Mouse (Mus musculus): ENCODE data around the gene Synrg. TPM values are rescaled to one million over a fixed set of nuclear protein-coding genes. Genes with fewer than 3 reads are reported as not detected.

Synrg gene
- total RNA-seq, 2 experiments from 2014 or later, result 12.0 to 23.2 TPM

- ATAC-seq (replicated peaks; ENCODE audit: poor library complexity, severe bottlenecking), result no peak
These were observed 15.8 kb downstream of the Synrg start for GRCm38 (mm10) chr11:83979992-83980391.

- ATAC-seq (replicated peaks; ENCODE audit: poor library complexity, severe bottlenecking), result no peak
These were observed 17.1 kb downstream of the Synrg start for GRCm38 (mm10) chr11:83981338-83981737.

- ATAC-seq (replicated peaks; ENCODE audit: poor library complexity, severe bottlenecking), result no peak
These were observed 27.5 kb downstream of the Synrg start for GRCm38 (mm10) chr11:83991701-83992100.

- ATAC-seq (replicated peaks; ENCODE audit: poor library complexity, severe bottlenecking), result no peak
These were observed 29.2 kb downstream of the Synrg start for GRCm38 (mm10) chr11:83993428-83993827.

GRCm38 (mm10) chr11:83994481-83994880 is 30.3 kb downstream of the Synrg start:
- no peak for ATAC-seq (replicated peaks; ENCODE audit: poor library complexity, severe bottlenecking)

GRCm38 (mm10) chr11:83995535-83995950 is 31.3 kb downstream of the Synrg start:
- no peak for ATAC-seq (replicated peaks; ENCODE audit: poor library complexity, severe bottlenecking)

GRCm38 (mm10) chr11:83997171-83997868 is 33.1 kb downstream of the Synrg start:
- no peak for ATAC-seq (replicated peaks; ENCODE audit: poor library complexity, severe bottlenecking)

GRCm38 (mm10) chr11:83998993-83999392 is 34.8 kb downstream of the Synrg start:
- ATAC-seq (replicated peaks; ENCODE audit: poor library complexity, severe bottlenecking), result no peak

GRCm38 (mm10) chr11:83999411-83999915 is 35.2 kb downstream of the Synrg start:
- no peak for ATAC-seq (replicated peaks; ENCODE audit: poor library complexity, severe bottlenecking)

GRCm38 (mm10) chr11:84001257-84001656 is 37.0 kb downstream of the Synrg start:
- no peak for ATAC-seq (replicated peaks; ENCODE audit: poor library complexity, severe bottlenecking)

- no peak for ATAC-seq (replicated peaks; ENCODE audit: poor library complexity, severe bottlenecking)
These were observed 39.8 kb downstream of the Synrg start for GRCm38 (mm10) chr11:84003986-84004385.

- ATAC-seq (replicated peaks; ENCODE audit: poor library complexity, severe bottlenecking), result no peak
These were observed 44.8 kb downstream of the Synrg start for GRCm38 (mm10) chr11:84009001-84009400.

GRCm38 (mm10) chr11:84010411-84010810 is 46.2 kb downstream of the Synrg start:
- no peak for ATAC-seq (replicated peaks; ENCODE audit: poor library complexity, severe bottlenecking)

- no peak for ATAC-seq (replicated peaks; ENCODE audit: poor library complexity, severe bottlenecking)
These were observed 46.8 kb downstream of the Synrg start for GRCm38 (mm10) chr11:84011050-84011449.

- no peak for ATAC-seq (replicated peaks; ENCODE audit: poor library complexity, severe bottlenecking)
These were observed 47.3 kb downstream of the Synrg start for GRCm38 (mm10) chr11:84011576-84011975.

GRCm38 (mm10) chr11:84013105-84013504 is 48.9 kb downstream of the Synrg start:
- no peak for ATAC-seq (replicated peaks; ENCODE audit: poor library complexity, severe bottlenecking)

- ATAC-seq (replicated peaks; ENCODE audit: poor library complexity, severe bottlenecking), result no peak
These were observed 52.0 kb downstream of the Synrg start for GRCm38 (mm10) chr11:84016147-84016809.

- no peak for ATAC-seq (replicated peaks; ENCODE audit: poor library complexity, severe bottlenecking)
These were observed 52.7 kb downstream of the Synrg start for GRCm38 (mm10) chr11:84016810-84017508.

GRCm38 (mm10) chr11:84027231-84027630 is 63.0 kb downstream of the Synrg start:
- ATAC-seq (replicated peaks; ENCODE audit: poor library complexity, severe bottlenecking), result no peak

GRCm38 (mm10) chr11:84028271-84029028 is 64.2 kb downstream of the Synrg start:
- no peak for ATAC-seq (replicated peaks; ENCODE audit: poor library complexity, severe bottlenecking)

All from granulocyte monocyte progenitor cell, adult 5-6 weeks (primary cell).